Mouse (Mus musculus): ENCODE measurements around the gene Smad1. TPM values are rescaled to one million over a fixed set of nuclear protein-coding genes. Genes with fewer than 3 reads are reported as not detected.

Gene Smad1
- polyA plus RNA-seq, 1 experiment = 34.8 TPM

DNA sequence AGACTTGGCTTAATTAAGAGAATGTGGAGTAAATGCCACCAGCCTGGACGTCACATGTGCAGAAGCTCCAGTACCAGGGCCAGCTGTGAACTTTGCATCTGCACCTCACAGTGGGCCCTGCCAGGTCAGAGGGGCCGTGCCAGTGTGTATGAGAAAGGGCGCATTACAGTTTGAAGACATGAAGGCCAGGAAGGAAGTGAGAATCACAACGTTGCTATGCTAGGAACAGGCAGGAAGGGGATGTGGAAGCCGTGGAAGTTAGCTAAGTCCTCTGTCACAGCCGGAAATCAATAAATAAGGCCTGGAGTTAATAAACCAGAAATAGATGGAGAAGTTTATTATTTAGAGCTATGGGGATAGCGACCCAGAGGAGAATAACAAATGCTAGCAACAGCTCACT lies 76.2 kb downstream of the Smad1 start:
- WGBS = 64% methylated on average over 7 of the region's 7 CpGs

DNA sequence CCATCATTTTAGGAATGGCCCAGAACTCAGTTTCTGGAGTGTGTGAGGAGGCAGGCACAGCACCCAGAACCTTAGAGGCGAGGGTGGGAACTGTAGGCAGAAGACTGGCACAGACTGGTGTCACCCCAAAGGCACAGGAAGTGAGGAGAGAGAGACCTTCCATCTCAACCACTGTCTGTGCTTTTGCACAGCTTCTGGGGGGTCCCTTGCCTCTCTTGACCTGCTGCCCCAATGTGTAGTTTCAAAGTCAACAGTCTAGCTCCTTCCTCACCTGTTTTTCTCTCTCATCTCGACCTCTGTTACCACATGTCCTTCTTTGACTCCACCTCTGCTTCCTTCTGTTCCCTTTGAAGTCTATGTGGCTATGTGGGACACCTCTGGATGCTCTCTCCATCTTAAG lies 88.5 kb downstream of the Smad1 start:
- DNase-seq (ENCODE audit: low read depth, low spot score) = no peak
- 75% methylated on average over 2 of the region's 2 CpGs for WGBS

More for the DNA sequence above, 76.2 kb downstream of the Smad1 start:
- no peak for DNase-seq (ENCODE audit: low read depth, low spot score)

- DNase-seq (ENCODE audit: low read depth, low spot score) = no peak
Measured at GRCm38 (mm10) chr8:79305941-79306340, 93.4 kb downstream of the Smad1 start.

DNA sequence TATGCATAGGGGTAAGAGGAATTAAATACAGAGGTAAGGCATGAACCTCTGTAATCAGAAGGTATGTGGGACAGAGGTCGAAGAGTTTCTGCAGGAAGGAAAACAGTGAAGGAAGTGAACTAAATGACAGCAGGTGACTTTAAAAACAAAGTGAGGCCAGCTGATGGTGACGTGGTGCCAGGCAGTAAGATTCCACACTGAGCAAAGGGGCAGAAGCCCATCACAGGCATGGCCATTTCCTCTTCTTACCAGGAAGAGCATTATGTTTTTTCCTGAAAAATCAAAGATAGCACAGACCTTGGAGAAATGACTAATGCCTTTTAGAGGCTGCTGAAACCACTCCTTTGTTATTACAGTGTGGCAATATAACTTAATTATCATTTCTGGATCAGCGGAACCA lies 97.8 kb downstream of the Smad1 start:
- WGBS = 20% methylated on average over 3 of the region's 3 CpGs
- DNase-seq (ENCODE audit: low read depth, low spot score) = no peak

More at GRCm38 (mm10) chr8:79305941-79306340, 93.4 kb downstream of the Smad1 start:
- 83% methylated on average over 5 of the region's 5 CpGs for WGBS

GRCm38 (mm10) chr8:79299704-79300103 lies 99.6 kb downstream of the Smad1 start:
- 70% methylated on average over 5 of the region's 5 CpGs for WGBS
- no peak for DNase-seq (ENCODE audit: low read depth, low spot score)

DNA sequence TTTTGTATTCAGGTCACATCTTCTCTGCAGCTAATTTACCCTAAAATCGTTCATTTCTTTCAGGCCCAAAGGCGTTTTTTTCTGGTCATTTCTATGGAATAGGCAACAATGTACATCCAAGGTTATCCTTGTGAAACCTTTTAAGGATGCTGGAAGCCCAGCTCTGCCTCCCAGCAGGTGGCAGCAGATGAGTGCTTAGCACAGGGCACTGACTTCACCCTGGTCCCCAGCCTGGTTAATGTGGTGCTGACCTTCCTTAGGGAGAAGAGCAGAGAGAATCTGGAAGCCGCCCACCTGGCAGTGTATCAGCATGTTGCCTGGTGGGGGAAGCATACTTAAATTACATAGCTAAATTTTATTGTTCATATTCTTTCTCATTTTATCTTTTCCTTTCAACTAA lies 101.6 kb downstream of the Smad1 start:
- 27% methylated on average over 3 of the region's 3 CpGs for WGBS
- DNase-seq (ENCODE audit: low read depth, low spot score) = peak; percentile 52

DNA sequence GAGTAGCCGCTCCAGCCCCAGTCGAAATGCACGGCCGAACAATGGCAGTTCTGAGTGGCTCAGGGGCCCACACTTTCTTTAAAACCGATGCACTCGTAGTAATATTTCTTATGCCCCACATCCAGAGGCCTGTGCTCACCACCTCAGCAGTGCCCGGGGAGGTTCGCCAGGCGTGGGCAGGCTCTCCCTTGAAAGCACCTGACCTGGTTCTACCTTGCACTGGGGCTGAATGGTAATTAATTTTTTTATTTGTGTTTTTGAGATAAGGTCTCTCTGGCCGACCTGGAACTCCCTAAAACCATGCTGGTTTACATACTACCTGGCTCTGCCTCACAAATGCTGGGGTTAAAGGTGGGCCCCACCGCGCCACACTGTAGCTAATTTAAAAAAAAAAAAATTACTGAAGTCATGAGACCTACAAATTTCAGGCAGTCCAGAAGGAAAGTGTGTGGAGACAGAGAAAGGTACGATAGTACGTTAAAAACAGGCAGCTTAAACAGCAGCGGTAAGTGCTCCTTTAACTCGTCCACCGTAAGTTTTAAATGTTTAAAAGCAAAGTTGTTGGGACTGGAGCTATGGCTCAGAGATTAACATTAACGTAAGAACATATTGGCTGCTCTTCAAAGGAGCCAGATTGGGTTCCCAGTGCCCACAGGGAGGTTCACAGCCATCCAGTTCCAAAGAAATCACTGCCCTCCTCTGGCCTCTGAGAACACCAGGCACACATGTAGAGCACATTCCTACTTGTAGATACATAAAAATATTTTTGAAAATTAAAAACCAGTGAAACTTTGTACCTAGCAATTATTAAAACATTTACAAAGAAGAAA lies 103.8 kb downstream of the Smad1 start:
- DNase-seq (ENCODE audit: low read depth, low spot score) = no peak
- WGBS = 8% methylated on average over 18 of the region's 18 CpGs

GRCm38 (mm10) chr8:79294610-79295275 lies 104.6 kb downstream of the Smad1 start, which contains the start of gene Mmaa:
TSS of gene Mmaa (minus strand) at chr8:79294937.
- WGBS = under 1% methylated on average over 74 of the region's 74 CpGs
- peak; percentile 64 for DNase-seq (ENCODE audit: low read depth, low spot score)

DNA sequence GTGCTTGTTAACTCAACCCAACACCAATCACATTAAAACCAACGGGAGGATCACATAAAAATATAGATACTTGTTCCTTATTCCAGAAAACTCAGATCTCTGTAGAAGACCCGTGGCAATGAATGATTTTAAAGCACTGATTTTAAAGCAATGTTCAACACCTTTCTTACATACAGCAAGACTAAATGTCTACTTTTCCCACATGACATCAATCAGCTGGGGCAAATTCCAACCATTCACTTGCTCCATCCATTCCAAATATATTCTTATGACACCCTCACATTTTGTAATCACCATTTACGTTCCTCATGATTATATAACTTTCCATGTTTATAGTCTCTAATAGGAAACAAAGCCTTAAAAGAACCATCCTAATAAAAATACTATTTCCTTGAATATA lies 105.5 kb downstream of the Smad1 start:
- WGBS = 14% methylated on average over 3 of the region's 3 CpGs
- no peak for DNase-seq (ENCODE audit: low read depth, low spot score)

GRCm38 (mm10) chr8:79292712-79293264 lies 106.5 kb downstream of the Smad1 start:
- no peak for DNase-seq (ENCODE audit: low read depth, low spot score)
- WGBS = 80% methylated on average over 3 of the region's 3 CpGs

DNA sequence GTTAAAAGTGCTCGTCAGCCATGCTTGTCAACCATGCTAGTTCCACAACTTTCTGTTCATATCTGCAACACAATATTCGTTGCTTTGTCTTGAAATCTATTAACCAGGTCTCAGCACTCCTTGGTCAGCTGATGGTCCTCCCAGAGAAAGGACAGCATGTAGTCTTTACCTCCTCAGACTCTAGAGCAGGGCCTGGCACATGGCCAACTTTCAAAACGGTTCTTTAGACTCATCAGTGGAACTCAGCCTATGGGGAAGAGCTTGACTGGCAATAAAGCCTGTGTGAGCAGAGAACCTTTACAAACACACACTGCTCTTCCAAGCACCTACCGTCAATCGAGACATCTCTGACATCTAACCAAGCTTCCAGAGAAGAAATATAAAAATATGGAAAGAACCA lies 109.7 kb downstream of the Smad1 start:
- WGBS = 48% methylated on average over 5 of the region's 5 CpGs
- DNase-seq (ENCODE audit: low read depth, low spot score) = no peak

DNA sequence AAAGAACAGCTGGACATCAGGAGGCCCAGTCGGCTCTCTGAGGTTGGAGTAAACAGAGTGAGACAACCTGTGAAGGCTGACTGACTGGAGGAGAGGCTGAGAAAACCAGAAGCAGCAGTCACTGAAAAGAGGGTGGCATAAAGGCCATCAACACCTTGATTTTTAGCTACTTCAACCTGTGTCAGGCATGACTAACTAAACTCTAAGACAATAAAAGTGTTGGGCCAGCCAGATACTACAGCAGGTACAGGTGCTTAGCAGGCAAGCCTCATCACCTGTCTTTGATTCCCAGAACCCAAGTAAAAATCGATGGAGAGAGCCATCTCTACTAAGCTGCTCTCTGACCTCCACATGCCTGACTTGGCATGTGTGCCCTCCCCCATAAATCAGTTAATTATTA lies 110.6 kb downstream of the Smad1 start:
- DNase-seq (ENCODE audit: low read depth, low spot score) = no peak
- 45% methylated on average over 2 of the region's 2 CpGs for WGBS

Other genes starting within 250 kb of the Smad1 start
- not detected in 2 replicates for gene 1700011L22Rik, start 150.9 kb downstream of the Smad1 start, polyA plus RNA-seq (2012; rRNA removed)
- 8.2 TPM in 2 replicates for gene Mmaa, start 104.6 kb downstream of the Smad1 start, polyA plus RNA-seq (2012; rRNA removed)
- 12.2 and 26.0 TPM in 2 replicates for gene Otud4, start 240.1 kb upstream of the Smad1 start, polyA plus RNA-seq (2012; rRNA removed)

All from large intestine, adult 2 months (tissue).